Mouse (Mus musculus) intestine, postnatal 0 days (tissue): ENCODE results near the gene Tfdp1. TPM values are rescaled to one million over a fixed set of nuclear protein-coding genes. Genes with fewer than 3 reads are reported as not detected.

Experiments
- ATAC-seq: fragments of 200-750 bp; cut with Nextera tagmentation; 2 replicates; pipeline ENCODE4 v1.8.0; 2017; ENCODE audit warnings: mild to moderate bottlenecking, moderate TSS enrichment, moderate library complexity
- H3K27ac ChIP-seq: fragments of 300-500 bp; sonication (generic); 2 replicates; pipeline ENCODE4 v1.5.1; 2014; ENCODE audit warnings: mild to moderate bottlenecking, low read depth, low read length, moderate library complexity
- H3K27me3 ChIP-seq: fragments of 300-500 bp; sonication (generic); replicated peaks from 2 replicates; pipeline ENCODE4 v1.6.1; 2014; ENCODE audit warnings: low read length, mixed read lengths; ENCODE audit not compliant: control insufficient read depth, insufficient read depth
- H3K36me3 ChIP-seq: fragments of 300-500 bp; sonication (generic); 2 replicates; pipeline ENCODE4 v1.6.1; 2014; ENCODE audit warnings: mild to moderate bottlenecking, moderate library complexity; ENCODE audit not compliant: control insufficient read depth, insufficient read depth
- H3K4me1 ChIP-seq: fragments of 300-500 bp; sonication (generic); replicated peaks from 2 replicates; pipeline ENCODE4 v1.6.1; 2014; ENCODE audit warnings: antibody characterized with exemption, low read length, mixed read lengths; ENCODE audit not compliant: control insufficient read depth, insufficient read depth
- H3K4me2 ChIP-seq: fragments of 300-500 bp; sonication (generic); replicated peaks from 2 replicates; pipeline ENCODE4 v1.6.1; 2014; ENCODE audit warnings: low read depth, mild to moderate bottlenecking, moderate library complexity
- H3K4me3 ChIP-seq: fragments of 300-500 bp; sonication (generic); 2 replicates; pipeline ENCODE4 v1.5.1; 2014; ENCODE audit warnings: low read depth, low read length
- H3K9ac ChIP-seq: fragments of 300-500 bp; sonication (generic); 2 replicates; pipeline ENCODE4 v1.6.1; 2014; ENCODE audit warnings: mild to moderate bottlenecking, low read depth, low read length
- H3K9me3 ChIP-seq: fragments of 300-500 bp; sonication (generic); 2 replicates; pipeline ENCODE4 v1.6.1; 2016; ENCODE audit warnings: mixed run types; ENCODE audit not compliant: control insufficient read depth
- CTCF ChIP-seq: sonication (generic); IDR thresholded peaks from 2 replicates; pipeline ENCODE4 v1.5.1; 2016; ENCODE audit warnings: low read depth, mild to moderate bottlenecking, control low read depth, antibody characterized with exemption, moderate library complexity
- WGBS: fragments of 180-500 bp; shearing (Covaris S2); extraction: QIAGEN DNeasy Blood & Tissue Kit; methylation state at CpG from one replicate; pipeline ENCODE4 v1.1.7; 2014; 5-methylcytosine and 5-hydroxymethylcytosine counted together
- polyA plus RNA-seq: library from polyadenylated mRNA; unstranded; fragments of >200 nt; fragmentation: Nextera tagmentation; extraction: Ambion mirVana; gene quantifications from 2 replicates; pipeline ENCODE4 v1.2.1, GENCODE M21; 2015

Tfdp1 gene
- polyA plus RNA-seq, 1 experiment from 2014 or later, result 50.3 TPM

DNA sequence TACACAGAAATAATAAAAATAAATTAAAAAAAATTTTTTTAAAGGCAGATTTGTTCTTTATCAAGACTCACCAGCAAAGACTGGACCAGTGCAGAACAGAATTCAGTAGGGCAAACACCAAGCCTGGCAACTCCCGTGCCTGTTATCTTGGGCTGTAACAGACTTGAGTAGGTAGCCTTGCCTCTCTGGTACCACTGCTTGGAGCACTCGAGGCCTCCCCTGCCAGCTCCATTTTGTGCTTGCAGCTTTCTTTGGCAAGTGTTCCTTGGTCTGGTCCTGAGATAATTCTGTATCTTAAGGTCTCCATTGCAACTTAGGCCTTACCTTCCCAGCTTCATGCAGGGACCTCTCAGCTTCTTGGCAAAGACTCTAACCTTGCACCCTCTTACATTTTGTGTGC is 3.8 kb downstream of the Tfdp1 start:
- Histone ChIP-seq H3K4me2 (no peak overlapping the region), H3K9me3 (no peaks in the 10 kb centered on the region), H3K27ac (no peak overlapping the region), H3K9ac (no peak overlapping the region), H3K27me3 (no peaks in the 10 kb centered on the region), H3K4me3 (no peak overlapping the region), H3K36me3 (peaks cover 54% of the 10 kb centered on the region), H3K4me1 (no peaks in the 10 kb centered on the region)
- WGBS, result 79% methylated on average over 2 of the region's 2 CpGs
- no peak for TF ChIP-seq CTCF
- ATAC-seq, result no peak

DNA sequence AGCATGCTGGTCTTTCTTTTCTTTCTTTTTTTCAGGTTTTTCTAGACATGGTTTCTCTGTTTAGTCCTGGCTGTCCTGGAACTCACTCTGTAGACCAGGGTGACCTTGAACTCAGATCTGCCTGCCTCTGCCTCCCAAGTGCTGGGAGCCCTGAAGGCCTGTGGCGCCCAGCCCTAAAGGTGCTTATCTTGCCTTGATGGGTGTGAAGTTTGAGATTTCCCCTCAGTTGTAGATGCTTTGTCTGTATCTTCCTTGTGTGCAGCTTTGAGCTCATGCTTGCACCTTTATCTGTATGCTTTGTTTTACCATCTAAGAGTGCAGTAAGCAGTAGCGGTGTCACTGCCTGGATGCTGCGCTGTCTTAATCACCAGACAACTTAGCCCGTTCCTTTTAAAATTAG is 4.6 kb downstream of the Tfdp1 start:
- no peak overlapping the region for H3K4me2 ChIP-seq
- WGBS, result 94% methylated on average over 4 of the region's 4 CpGs
- H3K9ac ChIP-seq, result no peak overlapping the region
- H3K36me3 ChIP-seq, result peaks cover 57% of the 10 kb centered on the region
- ATAC-seq, result no peak
- no peak overlapping the region for H3K27ac ChIP-seq
- H3K9me3 ChIP-seq, result no peaks in the 10 kb centered on the region
- no peaks in the 10 kb centered on the region for H3K27me3 ChIP-seq
- TF ChIP-seq CTCF, result no peak
- H3K4me3 ChIP-seq, result no peak overlapping the region
- H3K4me1 ChIP-seq, result no peaks in the 10 kb centered on the region

DNA sequence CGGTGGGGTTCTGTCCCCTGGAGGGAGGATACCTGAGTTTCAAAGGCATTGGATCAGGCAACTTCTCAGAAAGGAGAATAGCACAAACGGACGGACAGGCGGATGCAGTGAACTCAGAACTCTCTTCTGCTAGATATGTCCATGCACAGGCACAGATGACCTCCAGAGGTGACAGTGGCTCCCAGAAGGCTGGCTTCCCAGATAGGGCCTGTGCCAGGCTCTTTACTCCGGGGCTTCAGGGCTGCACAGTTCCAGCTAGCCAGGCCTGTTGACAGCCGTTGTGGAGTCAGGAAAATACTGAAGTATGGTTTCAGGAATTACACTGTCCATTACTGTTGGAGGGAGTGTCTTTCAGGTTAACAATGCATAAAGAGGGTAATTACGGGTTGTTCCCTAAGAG is 11.5 kb downstream of the Tfdp1 start:
- Histone ChIP-seq H3K4me3 (no peak overlapping the region), H3K27me3 (no peaks in the 10 kb centered on the region), H3K27ac (no peak overlapping the region), H3K4me2 (no peak overlapping the region), H3K4me1 (no peaks in the 10 kb centered on the region), H3K9ac (no peak overlapping the region), H3K36me3 (peaks cover 55% of the 10 kb centered on the region), H3K9me3 (no peaks in the 10 kb centered on the region)
- ATAC-seq, result no peak
- no peak for TF ChIP-seq CTCF
- 91% methylated on average over 7 of the region's 7 CpGs for WGBS

DNA sequence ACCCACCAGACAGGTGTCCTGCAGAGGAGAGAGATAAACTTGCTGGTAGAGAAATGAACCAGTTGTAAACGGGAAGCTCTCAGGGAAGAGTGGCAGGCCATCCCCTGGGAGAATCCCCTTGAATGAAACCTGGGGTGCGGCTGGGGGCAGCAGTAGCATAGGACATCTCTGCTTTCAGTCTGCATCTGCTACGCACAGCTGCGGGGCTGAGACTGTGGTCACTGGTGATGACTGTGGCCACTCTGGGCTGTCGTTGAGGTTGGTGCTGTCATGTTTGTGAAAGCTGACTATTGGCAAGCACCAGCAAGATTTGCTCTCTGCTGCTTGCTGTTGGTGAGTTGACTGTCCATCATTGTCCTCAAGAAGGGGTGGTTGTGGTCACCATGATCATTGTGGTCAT is 13.0 kb downstream of the Tfdp1 start:
- Histone ChIP-seq H3K4me3 (no peak overlapping the region), H3K27ac (peak overlapping the region; percentile 54), H3K9me3 (no peaks in the 10 kb centered on the region), H3K4me1 (no peaks in the 10 kb centered on the region), H3K36me3 (peaks cover 52% of the 10 kb centered on the region), H3K9ac (no peak overlapping the region), H3K4me2 (no peak overlapping the region), H3K27me3 (no peaks in the 10 kb centered on the region)
- TF ChIP-seq CTCF, result no peak
- 69% methylated on average over 5 of the region's 5 CpGs for WGBS
- no peak for ATAC-seq

DNA sequence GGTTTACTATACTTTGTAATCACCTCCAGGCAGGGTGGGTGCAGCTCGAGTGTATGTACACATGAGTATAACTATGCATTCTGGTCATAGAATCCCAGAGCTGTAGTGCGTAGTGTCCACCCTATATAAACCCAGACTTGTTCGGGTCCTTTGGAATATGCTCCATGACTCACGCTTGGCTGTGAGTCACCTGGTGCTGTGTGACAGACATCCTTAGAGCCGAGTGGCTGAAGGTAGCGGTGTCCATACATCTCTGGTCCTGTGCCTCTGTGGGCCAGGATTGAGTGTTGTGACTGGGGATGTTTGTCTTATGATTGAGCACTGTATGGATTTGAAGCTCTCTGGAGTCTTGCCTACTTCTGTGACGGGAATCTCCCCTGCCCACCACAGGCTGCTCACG is 14.1 kb downstream of the Tfdp1 start:
- peak; percentile 16; the same call in 1 of the 2 replicates for ATAC-seq
- Histone ChIP-seq H3K9ac (no peak overlapping the region), H3K9me3 (no peaks in the 10 kb centered on the region), H3K27ac (peak overlapping the region; percentile 54; the same call in 1 of the 2 replicates), H3K4me1 (no peaks in the 10 kb centered on the region), H3K27me3 (no peaks in the 10 kb centered on the region), H3K4me2 (no peak overlapping the region), H3K36me3 (peaks cover 58% of the 10 kb centered on the region), H3K4me3 (no peak overlapping the region)
- 67% methylated on average over 8 of the region's 8 CpGs for WGBS
- TF ChIP-seq CTCF, result no peak

DNA sequence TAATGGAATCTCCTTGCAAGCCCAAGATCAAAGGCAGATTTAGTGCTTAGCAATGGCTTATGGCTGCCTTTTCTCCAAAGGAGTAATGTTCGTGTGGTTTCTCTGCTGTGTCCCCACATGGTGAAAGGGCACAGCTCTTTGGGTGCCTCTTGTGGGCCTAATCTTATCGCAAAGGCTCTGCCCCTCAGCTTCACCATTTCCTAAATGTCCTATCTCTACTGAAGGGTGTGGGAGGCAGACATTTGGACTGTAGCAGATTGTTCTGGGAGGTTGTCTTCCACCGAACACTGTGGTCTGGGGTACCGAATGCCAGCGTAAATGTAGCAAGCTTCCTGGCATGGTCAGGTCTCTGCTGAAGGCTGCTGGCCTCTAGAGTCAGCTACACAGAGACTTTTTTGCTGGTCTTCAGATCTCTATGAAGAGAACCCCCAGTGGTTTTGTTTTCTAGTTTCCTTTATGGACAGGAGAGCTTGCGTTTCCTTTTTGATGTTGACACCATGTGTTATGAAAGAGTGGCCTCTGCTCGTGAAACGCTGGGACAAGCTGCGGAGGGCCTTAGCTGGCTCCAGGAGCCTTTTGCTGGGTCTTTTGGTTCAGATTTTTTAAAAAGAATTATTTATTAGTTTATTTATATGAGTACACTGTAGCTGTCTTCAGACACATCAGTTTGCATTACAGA is 14.7 kb downstream of the Tfdp1 start:
- ATAC-seq, result no peak
- H3K9me3 ChIP-seq, result no peaks in the 10 kb centered on the region
- WGBS, result 80% methylated on average over 9 of the region's 9 CpGs
- H3K9ac ChIP-seq, result no peak overlapping the region
- TF ChIP-seq CTCF, result no peak
- H3K36me3 ChIP-seq, result peaks cover 60% of the 10 kb centered on the region
- H3K27me3 ChIP-seq, result no peaks in the 10 kb centered on the region
- H3K27ac ChIP-seq, result no peak overlapping the region; the same call in 1 of the 2 replicates
- no peak overlapping the region for H3K4me3 ChIP-seq
- H3K4me2 ChIP-seq, result no peak overlapping the region
- no peaks in the 10 kb centered on the region for H3K4me1 ChIP-seq
